Mouse (Mus musculus) retina, postnatal 1 day (tissue): ENCODE measurements around the gene Map4k4.

Experiments used
- DNase-seq: peaks from one replicate; pipeline ENCODE4 v3.0.0-alpha.2; 2012

The Map4k4 gene

GRCm38 (mm10) chr1:39900181-39901005, at the start of gene Map4k4:
Gene Map4k4, plus strand, starts transcription at chr1:39900913.
- DNase-seq = peak; percentile 88

- no peak for DNase-seq
Observed at GRCm38 (mm10) chr1:39855949-39856348, 44.8 kb upstream of the Map4k4 start.

GRCm38 (mm10) chr1:39856795-39857447, 43.8 kb upstream of the Map4k4 start:
- DNase-seq = no peak

GRCm38 (mm10) chr1:39857448-39857820, 43.3 kb upstream of the Map4k4 start:
- no peak for DNase-seq

- DNase-seq = no peak
Observed at GRCm38 (mm10) chr1:39859213-39859612, 41.5 kb upstream of the Map4k4 start.

- no peak for DNase-seq
Observed at GRCm38 (mm10) chr1:39866367-39867141, 34.2 kb upstream of the Map4k4 start.

GRCm38 (mm10) chr1:39867142-39867525, 33.6 kb upstream of the Map4k4 start:
- DNase-seq = no peak

GRCm38 (mm10) chr1:39867966-39868593, 32.6 kb upstream of the Map4k4 start:
- DNase-seq = no peak

- no peak for DNase-seq
Observed at GRCm38 (mm10) chr1:39868825-39869571, 31.7 kb upstream of the Map4k4 start.

- peak; percentile 10 for DNase-seq
Observed at GRCm38 (mm10) chr1:39869721-39870201, 31.0 kb upstream of the Map4k4 start.

GRCm38 (mm10) chr1:39877981-39878380, 22.7 kb upstream of the Map4k4 start:
- DNase-seq = no peak

GRCm38 (mm10) chr1:39882505-39882904, 18.2 kb upstream of the Map4k4 start:
- no peak for DNase-seq

- peak; percentile 82 for DNase-seq
Observed at GRCm38 (mm10) chr1:39884803-39885515, 15.8 kb upstream of the Map4k4 start.

- DNase-seq = no peak
Observed at GRCm38 (mm10) chr1:39887997-39888396, 12.7 kb upstream of the Map4k4 start.

GRCm38 (mm10) chr1:39889429-39889828, 11.3 kb upstream of the Map4k4 start:
- no peak for DNase-seq

GRCm38 (mm10) chr1:39889973-39890372, 10.7 kb upstream of the Map4k4 start:
- no peak for DNase-seq

GRCm38 (mm10) chr1:39893153-39893880, 7.4 kb upstream of the Map4k4 start:
- DNase-seq = no peak

- no peak for DNase-seq
Observed at GRCm38 (mm10) chr1:39895097-39895496, 5.6 kb upstream of the Map4k4 start.

- no peak for DNase-seq
Observed at GRCm38 (mm10) chr1:39895506-39895905, 5.2 kb upstream of the Map4k4 start.

GRCm38 (mm10) chr1:39896581-39896980, 4.1 kb upstream of the Map4k4 start:
- no peak for DNase-seq

- DNase-seq = no peak
Observed at GRCm38 (mm10) chr1:39898686-39899085, 2.0 kb upstream of the Map4k4 start.
